Mouse (Mus musculus) B cell, adult 67 days (primary cell): Measurements from ENCODE around the gene Olfr896-ps1. TPM values are rescaled to one million over a fixed set of nuclear protein-coding genes. Genes with fewer than 3 reads are reported as not detected.

Experiments used
- total RNA-seq, 2 experiments: library from RNA; stranded (reverse); gene quantifications; 4 replicates each; pipeline ENCODE4 v1.2.4; 2023

The Olfr896-ps1 gene
- not detected for total RNA-seq

DNA sequence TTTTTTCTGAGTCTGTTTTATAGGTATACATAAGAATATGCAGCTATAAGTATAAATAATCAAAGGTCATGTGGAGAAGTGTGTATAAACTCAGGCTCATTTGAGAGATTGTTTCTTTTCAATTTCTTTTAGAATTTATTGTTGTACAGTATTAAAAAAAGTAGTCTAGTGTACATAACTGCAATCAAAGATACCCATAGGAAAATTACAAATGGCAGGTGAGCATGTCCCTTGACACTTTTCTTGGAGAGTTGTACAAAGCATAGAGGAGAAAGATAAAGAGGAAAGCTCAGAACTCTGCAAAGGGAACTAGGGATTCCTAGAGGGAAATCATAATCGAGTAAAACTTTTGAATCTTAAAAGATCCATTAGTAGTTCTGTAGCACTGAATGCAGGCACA is at the start of gene Olfr896-ps1:
Gene Olfr896-ps1 (plus strand): TSS at position 301 of the 400 bp plus-strand sequence.

GRCm38 (mm10) chr9:38252474-38252873 is 38.4 kb upstream of the Olfr896-ps1 start, which contains the start of gene Olfr143:
Gene Olfr143, plus strand, starts transcription at chr9:38252774.

GRCm38 (mm10) chr9:38267551-38267950 is 23.4 kb upstream of the Olfr896-ps1 start, which contains the start of gene Olfr895:
Gene Olfr895, plus strand, starts transcription at chr9:38267851.

GRCm38 (mm10) chr9:38328760-38329159 is 37.9 kb downstream of the Olfr896-ps1 start, which contains the start of gene Olfr25:
Gene Olfr25, plus strand, starts transcription at chr9:38329060.

Other genes with a start within 250 kb of the Olfr896-ps1 start
- gene Olfr884, start 244.6 kb upstream of the Olfr896-ps1 start, total RNA-seq: not detected
- not detected for gene Olfr885, start 229.8 kb upstream of the Olfr896-ps1 start, total RNA-seq
- not detected for gene Olfr887, start 207.0 kb upstream of the Olfr896-ps1 start, total RNA-seq
- gene Olfr888, start 183.0 kb upstream of the Olfr896-ps1 start, total RNA-seq: not detected
- gene Olfr889, start 175.9 kb upstream of the Olfr896-ps1 start, total RNA-seq: under 1 TPM in 1 of 2 experiments, not detected in 1; 0.12 TPM
- not detected for gene Olfr890, start 148.6 kb upstream of the Olfr896-ps1 start, total RNA-seq
- not detected for gene Olfr891, start 110.3 kb upstream of the Olfr896-ps1 start, total RNA-seq
- not detected for gene Olfr893, start 82.7 kb upstream of the Olfr896-ps1 start, total RNA-seq
- not detected for gene Olfr894, start 73.1 kb upstream of the Olfr896-ps1 start, total RNA-seq
- not detected for gene Olfr143, start 38.3 kb upstream of the Olfr896-ps1 start, total RNA-seq
- not detected for gene Olfr895, start 23.3 kb upstream of the Olfr896-ps1 start, total RNA-seq
- not detected for gene Olfr25, start 38.0 kb downstream of the Olfr896-ps1 start, total RNA-seq
- not detected for gene Olfr898, start 57.3 kb downstream of the Olfr896-ps1 start, total RNA-seq
- not detected for gene Olfr250, start 75.8 kb downstream of the Olfr896-ps1 start, total RNA-seq
- not detected for gene Olfr251, start 86.0 kb downstream of the Olfr896-ps1 start, total RNA-seq
- gene Olfr147, start 110.6 kb downstream of the Olfr896-ps1 start, total RNA-seq: not detected
- not detected for gene Olfr901, start 138.3 kb downstream of the Olfr896-ps1 start, total RNA-seq
- not detected for gene Olfr902, start 156.5 kb downstream of the Olfr896-ps1 start, total RNA-seq
- gene Olfr904, start 172.0 kb downstream of the Olfr896-ps1 start, total RNA-seq: not detected
- gene Olfr905, start 180.0 kb downstream of the Olfr896-ps1 start, total RNA-seq: not detected
- gene Olfr906, start 196.0 kb downstream of the Olfr896-ps1 start, total RNA-seq: not detected
- gene Olfr907, start 204.7 kb downstream of the Olfr896-ps1 start, total RNA-seq: not detected
- gene Olfr911-ps1, start 230.5 kb downstream of the Olfr896-ps1 start, total RNA-seq: not detected
- gene Olfr910, start 246.7 kb downstream of the Olfr896-ps1 start, total RNA-seq: not detected